Mouse (Mus musculus): ENCODE measurements at regions not wholly inside any gene's neighbourhood (a gene's known extent, or its start where the extent isn't known, plus 50 kb on each side); places are given as distances from the start of the nearest gene placed in this dataset.
"Not testable (repeated sequence)": the region's sequence is repeated elsewhere in the genome, so short reads cannot be mapped to it uniquely, and the experiment has no call there.

DNA sequence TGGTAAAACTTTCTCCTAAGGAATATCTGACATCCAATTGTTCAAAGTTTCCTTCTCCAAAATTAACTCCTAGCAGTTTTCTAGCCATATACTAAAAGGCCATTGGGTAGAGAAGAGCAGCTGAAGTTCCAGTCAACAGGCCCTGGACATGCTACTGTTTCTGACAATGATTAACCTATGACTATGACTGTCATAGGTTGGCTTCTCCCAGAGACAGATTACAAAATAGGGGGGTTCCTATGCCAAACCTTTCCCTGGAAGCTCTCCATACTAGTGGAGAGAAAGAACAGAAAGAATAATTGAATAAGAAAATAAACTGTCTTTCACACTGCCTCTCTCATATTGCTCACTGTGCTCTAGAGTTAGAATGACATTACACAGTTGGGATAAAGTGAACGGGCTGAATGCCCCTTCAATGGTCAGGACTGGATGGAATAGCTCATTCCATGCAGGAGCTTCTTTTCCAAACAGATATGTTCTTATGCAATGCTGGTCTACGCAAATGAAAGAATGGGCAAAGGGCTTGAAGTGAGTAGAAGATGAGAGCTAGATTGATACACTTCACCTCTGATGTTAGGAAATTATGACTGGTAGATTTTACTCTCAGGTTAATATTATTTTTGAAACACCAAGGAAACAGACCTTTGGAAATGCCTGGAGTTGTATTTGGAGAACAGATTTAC is 3516.8 kb downstream of the 9330182O14Rik start:
- H3K36me3 ChIP-seq (ENCODE audit: control insufficient read depth, insufficient read depth, low read length) = no peaks in the 10 kb centered on the region
- H3K27me3 ChIP-seq (ENCODE audit: control insufficient read depth, insufficient read depth, low read length) = no peaks in the 10 kb centered on the region
- WGBS = 84% methylated on average over 2 of the region's 2 CpGs
- H3K4me2 ChIP-seq (replicated peaks; ENCODE audit: low read depth, low read length) = no peak overlapping the region
- H3K27ac ChIP-seq (ENCODE audit: low read length) = no peak overlapping the region
- H3K9ac ChIP-seq (replicated peaks; ENCODE audit: low read depth, low read length) = no peak overlapping the region
- H3K4me3 ChIP-seq (ENCODE audit: low read depth, low read length) = no peak overlapping the region
- no peaks in the 10 kb centered on the region for H3K9me3 ChIP-seq (ENCODE audit: control insufficient read depth, low read depth, low read length)
- no peaks in the 10 kb centered on the region for H3K4me1 ChIP-seq (ENCODE audit: control insufficient read depth, insufficient read depth, low read length)
- ATAC-seq (ENCODE audit: insufficient number of reproducible peaks, insufficient read depth, low FRiP score, low read depth) = no peak

GRCm38 (mm10) chr15:43663648-43664047 is 3529.5 kb downstream of the 9330182O14Rik start:
- Histone ChIP-seq H3K36me3 (ENCODE audit: control insufficient read depth, insufficient read depth, low read length) (no peaks in the 10 kb centered on the region), H3K4me1 (ENCODE audit: control insufficient read depth, insufficient read depth, low read length) (no peaks in the 10 kb centered on the region), H3K9ac (replicated peaks; ENCODE audit: low read depth, low read length) (no peak overlapping the region), H3K4me2 (replicated peaks; ENCODE audit: low read depth, low read length) (no peak overlapping the region), H3K4me3 (ENCODE audit: low read depth, low read length) (no peak overlapping the region), H3K27ac (ENCODE audit: low read length) (no peak overlapping the region), H3K27me3 (ENCODE audit: control insufficient read depth, insufficient read depth, low read length) (no peaks in the 10 kb centered on the region), H3K9me3 (ENCODE audit: control insufficient read depth, low read depth, low read length) (no peaks in the 10 kb centered on the region)
- 23% methylated on average over 1 of the region's 1 CpGs for WGBS
- ATAC-seq (ENCODE audit: insufficient number of reproducible peaks, insufficient read depth, low FRiP score, low read depth) = no peak

GRCm38 (mm10) chr15:43678844-43679243 is 3544.7 kb downstream of the 9330182O14Rik start:
- Histone ChIP-seq H3K27me3 (ENCODE audit: control insufficient read depth, insufficient read depth, low read length) (no peaks in the 10 kb centered on the region), H3K9me3 (ENCODE audit: control insufficient read depth, low read depth, low read length) (no peaks in the 10 kb centered on the region), H3K27ac (ENCODE audit: low read length) (no peak overlapping the region), H3K4me3 (ENCODE audit: low read depth, low read length) (no peak overlapping the region), H3K4me2 (replicated peaks; ENCODE audit: low read depth, low read length) (no peak overlapping the region), H3K36me3 (ENCODE audit: control insufficient read depth, insufficient read depth, low read length) (no peaks in the 10 kb centered on the region), H3K4me1 (ENCODE audit: control insufficient read depth, insufficient read depth, low read length) (no peaks in the 10 kb centered on the region), H3K9ac (replicated peaks; ENCODE audit: low read depth, low read length) (no peak overlapping the region)
- 41% methylated on average over 1 of the region's 1 CpGs for WGBS
- no peak for ATAC-seq (ENCODE audit: insufficient number of reproducible peaks, insufficient read depth, low FRiP score, low read depth)

GRCm38 (mm10) chr15:43682176-43682575 is 3548.0 kb downstream of the 9330182O14Rik start:
- no peaks in the 10 kb centered on the region for H3K27me3 ChIP-seq (ENCODE audit: control insufficient read depth, insufficient read depth, low read length)
- no peaks in the 10 kb centered on the region for H3K36me3 ChIP-seq (ENCODE audit: control insufficient read depth, insufficient read depth, low read length)
- no peaks in the 10 kb centered on the region for H3K4me1 ChIP-seq (ENCODE audit: control insufficient read depth, insufficient read depth, low read length)
- no peak overlapping the region for H3K27ac ChIP-seq (ENCODE audit: low read length)
- H3K9ac ChIP-seq (replicated peaks; ENCODE audit: low read depth, low read length) = no peak overlapping the region
- H3K4me2 ChIP-seq (replicated peaks; ENCODE audit: low read depth, low read length) = no peak overlapping the region
- 90% methylated on average over 2 of the region's 2 CpGs for WGBS
- H3K4me3 ChIP-seq (ENCODE audit: low read depth, low read length) = no peak overlapping the region
- H3K9me3 ChIP-seq (ENCODE audit: control insufficient read depth, low read depth, low read length) = no peaks in the 10 kb centered on the region
- ATAC-seq (ENCODE audit: insufficient number of reproducible peaks, insufficient read depth, low FRiP score, low read depth) = no peak

DNA sequence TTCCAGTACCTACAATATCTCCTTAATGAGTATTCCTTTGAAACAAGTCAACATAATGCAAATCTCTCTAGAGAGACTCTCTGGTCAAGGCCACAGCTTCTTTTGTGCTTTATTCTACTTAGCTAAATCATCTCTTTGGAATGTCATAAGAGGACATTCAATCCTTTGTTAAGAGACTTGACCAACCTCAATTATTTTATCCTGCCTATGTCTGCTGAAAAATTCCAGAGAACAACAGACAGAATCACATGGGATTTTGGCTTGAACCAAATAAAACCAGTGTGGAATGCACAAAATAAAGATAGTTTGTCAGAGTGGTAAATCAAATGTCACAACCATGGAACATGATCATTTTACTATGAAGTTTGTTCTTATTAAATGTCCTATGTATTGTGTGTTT is 3557.8 kb downstream of the 9330182O14Rik start:
- H3K4me1 ChIP-seq (ENCODE audit: control insufficient read depth, insufficient read depth, low read length); H3K27ac ChIP-seq (ENCODE audit: low read length); H3K27me3 ChIP-seq (ENCODE audit: control insufficient read depth, insufficient read depth, low read length); H3K4me3 ChIP-seq (ENCODE audit: low read depth, low read length); ATAC-seq (ENCODE audit: insufficient number of reproducible peaks, insufficient read depth, low FRiP score, low read depth); H3K36me3 ChIP-seq (ENCODE audit: control insufficient read depth, insufficient read depth, low read length); H3K9me3 ChIP-seq (ENCODE audit: control insufficient read depth, low read depth, low read length); H3K9ac ChIP-seq (replicated peaks; ENCODE audit: low read depth, low read length); H3K4me2 ChIP-seq (replicated peaks; ENCODE audit: low read depth, low read length): not testable (repeated sequence)

- no peaks in the 10 kb centered on the region for H3K36me3 ChIP-seq (ENCODE audit: control insufficient read depth, insufficient read depth, low read length)
- H3K4me2 ChIP-seq (replicated peaks; ENCODE audit: low read depth, low read length) = no peak overlapping the region
- no peak overlapping the region for H3K9ac ChIP-seq (replicated peaks; ENCODE audit: low read depth, low read length)
- H3K27ac ChIP-seq (ENCODE audit: low read length) = no peak overlapping the region
- ATAC-seq (ENCODE audit: insufficient number of reproducible peaks, insufficient read depth, low FRiP score, low read depth) = no peak
- H3K4me3 ChIP-seq (ENCODE audit: low read depth, low read length) = no peak overlapping the region
- 81% methylated on average over 1 of the region's 1 CpGs for WGBS
- H3K9me3 ChIP-seq (ENCODE audit: control insufficient read depth, low read depth, low read length) = no peaks in the 10 kb centered on the region
- no peaks in the 10 kb centered on the region for H3K4me1 ChIP-seq (ENCODE audit: control insufficient read depth, insufficient read depth, low read length)
- H3K27me3 ChIP-seq (ENCODE audit: control insufficient read depth, insufficient read depth, low read length) = no peaks in the 10 kb centered on the region
These were observed 3561.3 kb downstream of the 9330182O14Rik start for GRCm38 (mm10) chr15:43695451-43695850.

- no peaks in the 10 kb centered on the region for H3K9me3 ChIP-seq (ENCODE audit: control insufficient read depth, low read depth, low read length)
These were observed 3582.9 kb downstream of the 9330182O14Rik start for GRCm38 (mm10) chr15:43717035-43717434.

DNA sequence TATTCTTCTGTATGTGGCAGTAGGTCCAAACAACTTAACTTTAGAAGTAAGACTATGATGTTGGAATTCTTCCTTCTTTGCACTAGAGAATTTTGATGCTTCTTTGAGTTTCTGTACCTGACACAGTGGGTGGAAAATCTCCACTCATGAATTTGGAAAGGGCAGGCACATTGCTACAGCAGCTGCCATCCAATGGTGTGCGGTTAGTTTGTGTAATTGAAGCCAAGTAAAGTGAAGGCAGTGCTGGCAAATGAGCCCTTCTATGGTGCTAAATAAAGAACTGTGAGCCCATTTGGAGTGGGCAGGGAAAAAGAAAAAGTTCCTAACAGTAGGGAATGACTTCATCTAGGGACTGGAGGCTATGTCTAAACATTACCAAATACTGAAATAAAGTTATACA is 3583.4 kb downstream of the 9330182O14Rik start:
- Histone ChIP-seq H3K4me2 (replicated peaks; ENCODE audit: low read depth, low read length) (no peak overlapping the region), H3K27ac (ENCODE audit: low read length) (no peak overlapping the region), H3K4me1 (ENCODE audit: control insufficient read depth, insufficient read depth, low read length) (no peaks in the 10 kb centered on the region), H3K9ac (replicated peaks; ENCODE audit: low read depth, low read length) (no peak overlapping the region), H3K27me3 (ENCODE audit: control insufficient read depth, insufficient read depth, low read length) (no peaks in the 10 kb centered on the region), H3K9me3 (ENCODE audit: control insufficient read depth, low read depth, low read length) (no peaks in the 10 kb centered on the region), H3K36me3 (ENCODE audit: control insufficient read depth, insufficient read depth, low read length) (no peaks in the 10 kb centered on the region), H3K4me3 (ENCODE audit: low read depth, low read length) (no peak overlapping the region)
- 87% methylated on average over 1 of the region's 1 CpGs for whole genome bisulfite sequencing
- ATAC-seq (ENCODE audit: insufficient number of reproducible peaks, insufficient read depth, low FRiP score, low read depth) = no peak

More at GRCm38 (mm10) chr15:43717035-43717434, 3582.9 kb downstream of the 9330182O14Rik start:
- Histone ChIP-seq H3K36me3 (ENCODE audit: control insufficient read depth, insufficient read depth, low read length) (no peaks in the 10 kb centered on the region), H3K27ac (ENCODE audit: low read length) (no peak overlapping the region), H3K4me3 (ENCODE audit: low read depth, low read length) (no peak overlapping the region), H3K27me3 (ENCODE audit: control insufficient read depth, insufficient read depth, low read length) (no peaks in the 10 kb centered on the region), H3K4me1 (ENCODE audit: control insufficient read depth, insufficient read depth, low read length) (no peaks in the 10 kb centered on the region), H3K4me2 (replicated peaks; ENCODE audit: low read depth, low read length) (no peak overlapping the region), H3K9ac (replicated peaks; ENCODE audit: low read depth, low read length) (no peak overlapping the region)
- 96% methylated on average over 1 of the region's 1 CpGs for WGBS
- ATAC-seq (ENCODE audit: insufficient number of reproducible peaks, insufficient read depth, low FRiP score, low read depth) = no peak

DNA sequence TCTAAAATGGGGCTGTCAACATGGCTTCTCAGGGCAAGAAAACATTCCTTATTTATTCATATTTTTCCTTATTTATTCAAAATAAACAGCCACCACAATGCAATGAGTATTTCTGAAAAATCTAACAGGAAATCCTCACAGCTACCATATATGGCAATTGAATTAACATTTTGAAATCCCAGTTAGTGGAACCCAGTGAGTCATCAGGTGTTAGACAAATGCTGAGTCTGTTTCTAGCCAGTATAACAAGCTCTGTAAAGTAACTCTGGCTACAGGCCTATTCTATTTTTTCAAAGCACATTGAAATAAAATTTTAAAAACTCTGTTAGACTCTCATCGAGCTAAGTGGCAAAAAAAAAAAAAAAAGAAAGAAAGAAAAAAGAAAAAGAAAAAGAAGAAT is 3586.8 kb downstream of the 9330182O14Rik start:
- Histone ChIP-seq H3K4me1 (ENCODE audit: control insufficient read depth, insufficient read depth, low read length) (no peaks in the 10 kb centered on the region), H3K4me2 (replicated peaks; ENCODE audit: low read depth, low read length) (no peak overlapping the region), H3K4me3 (ENCODE audit: low read depth, low read length) (no peak overlapping the region), H3K36me3 (ENCODE audit: control insufficient read depth, insufficient read depth, low read length) (no peaks in the 10 kb centered on the region), H3K9me3 (ENCODE audit: control insufficient read depth, low read depth, low read length) (no peaks in the 10 kb centered on the region), H3K27me3 (ENCODE audit: control insufficient read depth, insufficient read depth, low read length) (no peaks in the 10 kb centered on the region), H3K9ac (replicated peaks; ENCODE audit: low read depth, low read length) (no peak overlapping the region), H3K27ac (ENCODE audit: low read length) (no peak overlapping the region)
- 58% methylated on average over 1 of the region's 1 CpGs for WGBS
- no peak for ATAC-seq (ENCODE audit: insufficient number of reproducible peaks, insufficient read depth, low FRiP score, low read depth)
